Mouse (Mus musculus) heart, embryonic 10.5 days (tissue): ENCODE data around the gene Nudt2. TPM values are rescaled to one million over a fixed set of nuclear protein-coding genes. Genes with fewer than 3 reads are reported as not detected.

ENCODE experiments used
- DNase-seq: peaks from one replicate; pipeline ENCODE4 v3.0.0-alpha.2; 2017; ENCODE audit warnings: low spot score
- H3K27ac ChIP-seq: fragments of 300-500 bp; sonication (generic); 2 replicates; pipeline ENCODE4 v1.5.1; 2016; ENCODE audit warnings: mild to moderate bottlenecking
- H3K27me3 ChIP-seq: fragments of 300-500 bp; sonication (generic); 2 replicates; pipeline ENCODE4 v1.6.1; 2016; ENCODE audit warnings: mild to moderate bottlenecking; ENCODE audit not compliant: poor library complexity, insufficient read depth, severe bottlenecking
- H3K36me3 ChIP-seq: fragments of 300-500 bp; sonication (generic); 2 replicates; pipeline ENCODE4 v1.6.1; 2016; ENCODE audit warnings: mild to moderate bottlenecking, moderate library complexity
- H3K4me1 ChIP-seq: fragments of 300-500 bp; sonication (generic); 2 replicates; pipeline ENCODE4 v1.6.1; 2016; ENCODE audit warnings: mild to moderate bottlenecking
- H3K4me3 ChIP-seq: fragments of 300-500 bp; sonication (generic); 2 replicates; pipeline ENCODE4 v1.5.1; 2016; ENCODE audit warnings: mild to moderate bottlenecking, moderate library complexity
- H3K9me3 ChIP-seq: fragments of 300-500 bp; sonication (generic); 2 replicates; pipeline ENCODE4 v1.6.1; 2016; ENCODE audit warnings: mild to moderate bottlenecking, moderate library complexity
- WGBS: fragments of 180-500 bp; shearing (Covaris S2); methylation state at CpG from one replicate; pipeline ENCODE4 v1.1.7; 2016; 5-methylcytosine and 5-hydroxymethylcytosine counted together
- polyA plus RNA-seq: library from polyadenylated mRNA; unstranded; fragments of >200 nt; fragmentation: Nextera tagmentation; extraction: Ambion mirVana; gene quantifications from 2 replicates; pipeline ENCODE4 v1.2.1, GENCODE M21; 2016

Nudt2 gene
- polyA plus RNA-seq, 1 experiment from 2014 or later: 56.6 TPM

DNA sequence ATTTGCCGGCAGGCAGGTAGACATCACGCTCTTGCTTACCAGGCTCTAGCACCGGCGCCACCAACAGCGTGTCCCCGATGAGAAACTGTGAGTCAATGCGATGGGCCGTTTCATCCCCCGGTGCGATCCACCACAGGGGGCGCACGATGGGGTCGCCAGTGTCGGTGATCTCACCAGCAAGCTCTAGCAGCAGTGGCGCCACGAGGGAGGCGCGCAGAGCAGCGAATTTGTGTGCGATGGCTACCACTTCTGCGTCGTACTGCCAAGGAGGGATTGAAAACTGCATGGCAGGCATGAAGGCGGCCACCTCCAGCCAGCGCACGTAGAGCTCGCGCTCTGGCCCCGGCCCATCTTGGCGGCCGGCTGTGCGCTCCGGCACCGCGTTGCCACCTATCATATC lies 32.6 kb downstream of the Nudt2 start:
- Histone ChIP-seq H3K4me3 (peak overlapping the region; percentile 56), H3K27me3 (peaks cover 94% of the 10 kb centered on the region), H3K27ac (0 out of 2 replicates have a peak overlapping the region, but pooled peaks have one; percentile 52), H3K9me3 (no peaks in the 10 kb centered on the region), H3K36me3 (no peaks in the 10 kb centered on the region), H3K4me1 (peaks cover 29% of the 10 kb centered on the region)
- no peak for DNase-seq
- 1% methylated on average over 34 of the region's 34 CpGs for WGBS

- WGBS: 7% methylated on average over 72 of the region's 72 CpGs
- Histone ChIP-seq H3K4me1 (peaks cover 35% of the 10 kb centered on the region), H3K4me3 (peak overlapping the region; percentile 56), H3K27ac (0 out of 2 replicates have a peak overlapping the region, but pooled peaks have one; percentile 52), H3K36me3 (no peaks in the 10 kb centered on the region), H3K9me3 (no peaks in the 10 kb centered on the region), H3K27me3 (peaks cover 94% of the 10 kb centered on the region)
- no peak for DNase-seq
Measured at GRCm38 (mm10) chr4:41497995-41498845, 33.3 kb downstream of the Nudt2 start.

DNA sequence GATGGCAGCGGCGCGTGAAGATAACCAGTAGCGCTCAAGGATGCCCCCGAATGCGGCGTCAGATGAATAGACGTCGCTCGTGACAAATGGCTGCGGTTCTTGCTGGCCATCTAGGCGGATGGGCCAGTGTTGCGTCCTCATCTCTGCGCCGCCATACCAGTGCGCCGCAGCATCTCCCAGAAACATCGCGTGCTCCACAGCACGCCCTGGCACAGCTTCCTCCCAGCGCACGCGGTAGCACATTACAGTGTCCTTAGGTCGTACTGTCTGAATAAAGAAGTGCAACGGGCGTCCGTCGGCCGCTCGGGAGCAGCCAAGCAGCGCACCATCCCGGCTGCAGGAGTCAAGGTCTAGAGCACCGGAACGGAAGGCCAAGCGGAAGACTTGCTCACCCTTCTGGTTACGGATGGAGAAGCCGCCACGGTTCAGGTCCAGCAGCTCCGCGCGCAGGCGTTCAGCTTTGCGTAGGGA lies 34.0 kb downstream of the Nudt2 start:
- 2% methylated on average over 43 of the region's 43 CpGs for WGBS
- peaks cover 36% of the 10 kb centered on the region for H3K4me1 ChIP-seq
- no peaks in the 10 kb centered on the region for H3K9me3 ChIP-seq
- H3K27me3 ChIP-seq: peaks cover 87% of the 10 kb centered on the region
- DNase-seq: no peak
- no peaks in the 10 kb centered on the region for H3K36me3 ChIP-seq
- H3K4me3 ChIP-seq: peak overlapping the region; percentile 56
- H3K27ac ChIP-seq: no peak overlapping the region

GRCm38 (mm10) chr4:41499619-41500018 lies 34.7 kb downstream of the Nudt2 start:
- DNase-seq: no peak
- H3K4me3 ChIP-seq: no peak overlapping the region
- 55% methylated on average over 8 of the region's 8 CpGs for WGBS
- H3K27ac ChIP-seq: no peak overlapping the region
- H3K9me3 ChIP-seq: no peaks in the 10 kb centered on the region
- H3K4me1 ChIP-seq: peaks cover 36% of the 10 kb centered on the region
- H3K27me3 ChIP-seq: peaks cover 83% of the 10 kb centered on the region
- H3K36me3 ChIP-seq: no peaks in the 10 kb centered on the region

DNA sequence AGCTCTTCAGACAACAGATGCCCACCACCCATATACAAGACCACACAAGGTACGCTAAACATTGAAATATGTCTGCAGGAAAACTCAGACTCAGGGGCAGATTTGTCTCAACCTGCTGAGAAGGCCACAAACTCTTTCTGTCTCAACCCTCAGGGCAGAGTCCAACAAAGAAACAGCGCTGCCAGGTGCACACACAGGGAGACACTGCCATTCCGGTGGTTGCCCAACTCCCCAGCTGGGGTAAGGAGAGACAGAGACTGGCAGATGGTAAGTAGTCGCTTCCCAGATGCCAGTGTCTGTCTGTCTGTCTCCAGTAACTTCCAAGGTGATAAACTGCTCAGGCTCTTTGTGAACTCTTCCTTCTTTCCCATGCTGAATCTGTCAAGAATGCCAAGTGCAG lies 35.8 kb downstream of the Nudt2 start:
- Histone ChIP-seq H3K36me3 (no peaks in the 10 kb centered on the region), H3K27me3 (peaks cover 81% of the 10 kb centered on the region), H3K4me1 (peaks cover 36% of the 10 kb centered on the region), H3K4me3 (no peak overlapping the region), H3K9me3 (no peaks in the 10 kb centered on the region), H3K27ac (no peak overlapping the region)
- no peak for DNase-seq
- 68% methylated on average over 4 of the region's 4 CpGs for WGBS

- Histone ChIP-seq H3K4me3 (peak overlapping the region; percentile 58), H3K4me1 (peaks cover 47% of the 10 kb centered on the region), H3K27me3 (peaks cover 65% of the 10 kb centered on the region), H3K27ac (peak overlapping the region; percentile 67), H3K9me3 (no peaks in the 10 kb centered on the region), H3K36me3 (no peaks in the 10 kb centered on the region)
- no peak for DNase-seq
- 17% methylated on average over 20 of the region's 20 CpGs for WGBS
Measured at GRCm38 (mm10) chr4:41502171-41502940, 37.4 kb downstream of the Nudt2 start.

DNA sequence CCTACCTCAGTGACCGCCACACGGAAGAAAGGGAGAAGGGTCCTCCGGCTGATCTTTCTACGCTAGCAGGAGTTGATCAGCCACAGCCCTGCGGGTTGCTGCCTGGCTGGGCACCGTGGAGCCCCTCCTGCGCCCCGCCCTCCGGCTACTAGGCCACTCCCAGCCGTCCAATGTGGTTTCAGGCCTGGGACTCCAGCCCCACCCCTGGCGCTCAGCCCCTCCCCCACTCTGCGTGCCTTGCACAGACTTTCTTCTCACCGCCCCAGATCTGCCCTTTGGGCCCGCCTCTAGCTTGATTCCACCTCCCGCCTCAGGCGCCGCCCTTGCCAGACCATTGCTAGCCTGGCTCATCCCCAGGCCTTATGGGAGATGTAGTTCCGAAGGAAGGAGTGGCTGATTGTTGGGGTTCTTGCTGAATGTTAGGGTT lies 38.0 kb downstream of the Nudt2 start, which contains the start of gene AI464131:
Gene AI464131, minus strand, starts transcription at position 91 of the 427 bp plus-strand sequence.
- 1% methylated on average over 18 of the region's 18 CpGs for WGBS
- H3K27ac ChIP-seq: peak within 1 kb of the TSS; percentile 67
- peak; percentile 99 for DNase-seq
- H3K4me1 ChIP-seq: peaks cover 47% of the 10 kb centered on the region
- peak within 1 kb of the TSS; percentile 58 for H3K4me3 ChIP-seq
- no peaks in the 10 kb centered on the region for H3K36me3 ChIP-seq
- H3K9me3 ChIP-seq: no peaks in the 10 kb centered on the region
- peaks cover 64% of the 10 kb centered on the region for H3K27me3 ChIP-seq

- WGBS: 68% methylated on average over 5 of the region's 5 CpGs
- peaks cover 64% of the 10 kb centered on the region for H3K27me3 ChIP-seq
- H3K4me3 ChIP-seq: no peak overlapping the region
- no peaks in the 10 kb centered on the region for H3K36me3 ChIP-seq
- DNase-seq: no peak
- no peak overlapping the region for H3K27ac ChIP-seq
- H3K9me3 ChIP-seq: no peaks in the 10 kb centered on the region
- H3K4me1 ChIP-seq: peaks cover 35% of the 10 kb centered on the region
Measured at GRCm38 (mm10) chr4:41504325-41504724, 39.4 kb downstream of the Nudt2 start.

- H3K36me3 ChIP-seq: no peaks in the 10 kb centered on the region
- WGBS: 46% methylated on average over 11 of the region's 11 CpGs
- H3K27ac ChIP-seq: no peak overlapping the region
- H3K4me3 ChIP-seq: no peak overlapping the region
- H3K4me1 ChIP-seq: peaks cover 35% of the 10 kb centered on the region
- H3K27me3 ChIP-seq: peaks cover 63% of the 10 kb centered on the region
- no peak for DNase-seq
- no peaks in the 10 kb centered on the region for H3K9me3 ChIP-seq
Measured at GRCm38 (mm10) chr4:41505131-41505551, 40.2 kb downstream of the Nudt2 start.

DNA sequence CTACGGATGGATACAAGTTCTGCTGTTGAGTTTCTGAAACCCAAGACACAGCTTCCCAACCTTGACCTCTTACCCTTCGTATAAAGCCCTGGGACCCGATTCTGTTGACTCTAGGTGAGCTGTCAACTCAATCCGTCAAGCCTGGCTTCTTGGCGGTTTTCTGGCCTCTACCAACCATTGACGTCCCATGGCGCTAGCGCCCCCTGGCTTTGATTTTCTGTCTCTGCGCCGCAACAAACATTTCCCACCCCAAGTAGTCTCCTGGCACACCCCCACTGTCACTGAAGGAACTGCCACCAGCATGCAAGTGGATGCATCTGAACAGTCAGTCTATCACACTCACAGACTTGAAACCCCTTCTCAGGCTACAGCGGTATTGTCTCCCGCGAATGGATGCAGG lies 41.2 kb downstream of the Nudt2 start:
- Histone ChIP-seq H3K36me3 (no peaks in the 10 kb centered on the region), H3K9me3 (no peaks in the 10 kb centered on the region), H3K27me3 (peaks cover 60% of the 10 kb centered on the region), H3K4me1 (peaks cover 35% of the 10 kb centered on the region), H3K27ac (no peak overlapping the region), H3K4me3 (peak overlapping the region; percentile 69)
- DNase-seq: peak; percentile 86
- WGBS: 8% methylated on average over 13 of the region's 13 CpGs

GRCm38 (mm10) chr4:41506906-41507305 lies 42.0 kb downstream of the Nudt2 start:
- WGBS: under 1% methylated on average over 28 of the region's 29 CpGs
- peak; percentile 95 for DNase-seq
- no peaks in the 10 kb centered on the region for H3K36me3 ChIP-seq
- H3K4me3 ChIP-seq: peak overlapping the region; percentile 69
- H3K27me3 ChIP-seq: peaks cover 60% of the 10 kb centered on the region
- peak overlapping the region; percentile 74 for H3K27ac ChIP-seq
- no peaks in the 10 kb centered on the region for H3K9me3 ChIP-seq
- H3K4me1 ChIP-seq: peaks cover 35% of the 10 kb centered on the region

- peak overlapping the region; percentile 69 for H3K4me3 ChIP-seq
- peaks cover 30% of the 10 kb centered on the region for H3K4me1 ChIP-seq
- H3K27me3 ChIP-seq: peaks cover 59% of the 10 kb centered on the region
- 2% methylated on average over 22 of the region's 22 CpGs for WGBS
- no peak for DNase-seq
- H3K36me3 ChIP-seq: no peaks in the 10 kb centered on the region
- H3K27ac ChIP-seq: peak overlapping the region; percentile 74
- H3K9me3 ChIP-seq: no peaks in the 10 kb centered on the region
Measured at GRCm38 (mm10) chr4:41507326-41507924, 42.5 kb downstream of the Nudt2 start.
